Mouse (Mus musculus): ENCODE measurements around the gene Cyp39a1.

Gene Cyp39a1

DNA sequence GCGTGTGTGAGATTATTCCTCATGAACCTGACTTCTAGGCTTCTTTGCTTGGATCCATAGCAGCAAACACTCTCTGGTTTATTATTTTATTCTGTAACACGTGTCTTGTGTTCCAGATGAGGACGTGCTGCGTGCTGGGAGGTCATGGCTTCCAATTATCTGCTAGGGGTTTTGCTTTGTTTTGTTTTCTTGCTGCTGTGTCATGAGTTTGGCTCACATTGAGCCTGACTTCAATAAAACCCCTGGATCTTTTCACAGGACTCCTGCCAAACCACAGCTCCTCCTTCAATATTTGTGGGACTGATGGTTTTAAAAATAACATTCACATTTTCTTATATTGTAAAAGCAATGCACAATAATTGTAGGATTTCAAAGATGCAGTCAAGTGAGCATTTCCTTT lies 117.3 kb downstream of the Cyp39a1 start:
- no peak for DNase-seq (ENCODE audit: low spot score)

DNA sequence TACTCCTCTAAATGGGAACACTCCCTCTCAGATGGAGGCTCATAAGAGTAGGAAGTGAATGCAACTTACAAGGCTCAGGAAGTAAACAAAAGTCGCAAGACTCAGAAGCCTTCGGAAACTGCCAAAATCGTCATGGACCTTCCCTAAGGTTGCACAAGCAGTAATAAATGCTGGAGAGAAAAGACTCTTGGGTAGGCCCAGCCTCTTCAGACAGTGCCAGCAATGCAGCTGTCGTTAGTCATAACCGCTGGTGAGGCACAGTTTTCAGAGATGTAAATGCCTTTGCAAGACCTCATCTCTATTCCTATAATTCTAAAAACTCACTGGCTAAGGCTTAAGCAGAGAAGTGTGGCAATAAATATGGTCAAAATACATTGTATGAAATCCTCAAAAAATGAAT lies 121.0 kb downstream of the Cyp39a1 start:
- DNase-seq (ENCODE audit: low spot score): no peak

DNA sequence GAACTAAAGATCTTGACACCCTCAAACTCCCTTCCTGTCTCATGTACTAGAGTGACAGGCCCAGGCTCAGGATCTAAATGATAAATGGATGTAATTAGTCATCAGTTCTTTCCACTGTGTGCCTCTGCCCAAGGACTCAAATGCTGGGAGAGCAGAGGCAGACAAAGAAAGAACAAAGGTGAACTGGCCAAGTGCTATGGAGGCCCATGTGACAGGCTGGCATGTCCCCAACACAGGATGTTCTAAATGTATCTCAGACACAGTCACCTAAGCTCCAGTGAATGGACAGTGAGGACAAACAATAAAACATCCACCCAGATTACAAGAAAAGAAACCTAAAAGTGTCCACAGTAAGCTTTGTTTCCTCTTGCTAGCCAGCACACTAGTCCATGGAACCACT lies 122.2 kb downstream of the Cyp39a1 start:
- DNase-seq (ENCODE audit: low spot score): no peak

DNA sequence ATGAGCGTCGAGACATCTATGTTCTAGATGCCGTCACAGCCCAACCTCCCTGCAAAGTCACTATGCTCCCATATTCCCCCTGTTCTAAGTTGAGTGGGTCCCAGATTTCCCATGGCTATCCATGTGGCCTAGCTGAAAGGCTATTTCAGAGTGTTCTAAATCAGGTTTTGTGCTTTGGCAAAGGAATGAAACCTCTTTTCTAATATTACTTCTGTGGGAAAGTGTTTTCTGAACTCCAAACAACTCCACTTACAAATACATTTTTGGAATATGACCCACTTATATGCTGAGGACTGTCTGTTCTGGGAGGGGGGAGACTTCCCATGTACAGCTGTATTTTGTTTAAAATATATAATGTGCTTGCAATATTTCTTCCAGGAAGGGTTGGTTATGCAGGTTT lies 124.5 kb downstream of the Cyp39a1 start:
- DNase-seq (ENCODE audit: low spot score): no peak

DNA sequence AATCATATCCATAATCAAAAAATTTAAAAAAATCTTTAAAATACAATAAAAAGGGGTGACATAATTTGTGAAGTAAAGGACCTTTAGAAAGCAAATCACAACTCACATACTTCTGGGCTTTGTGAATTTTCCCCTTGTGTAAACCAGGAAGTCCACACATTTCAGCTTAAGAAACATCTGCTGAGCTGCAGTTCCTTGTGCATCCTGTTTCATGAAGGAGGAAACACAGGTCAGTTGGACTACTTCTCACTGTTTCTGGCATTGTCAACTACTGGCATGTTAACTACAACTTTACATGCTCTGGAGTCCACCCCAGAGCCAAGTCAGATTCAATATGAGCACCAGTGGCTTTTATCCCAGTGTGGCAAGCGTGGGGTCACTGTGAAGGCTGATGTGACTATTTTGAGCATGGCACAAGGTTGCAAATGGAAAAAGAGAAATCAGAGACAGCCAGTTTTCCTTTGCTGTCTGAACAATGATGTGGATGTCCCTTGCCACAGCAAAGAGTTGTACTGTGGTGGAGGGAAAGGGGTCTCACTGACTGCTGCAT lies 127.6 kb downstream of the Cyp39a1 start:
- DNase-seq (ENCODE audit: low spot score): no peak

Measured in testis, postnatal 10 days (tissue).